ENCODE assay signal across 20 mouse cellular contexts in genomic region chr7:49586530-49587120, GRCm38 (mm10). TPM values are rescaled to one million over a fixed set of nuclear protein-coding genes. Genes with fewer than 3 reads are reported as not detected.
"Had no signal": no experiment of that assay in that cellular context is flagged by ENCODE, and none has a peak within 500 bp of the region (broad histone marks: within the 10 kb centered on the region; RNA-seq: fewer than 3 reads in every experiment).

No protein-coding gene starts in this region.

- H3K27me3 ChIP-seq: limb, embryonic 15.5 days; liver, embryonic 12.5 days; neural tube, embryonic 15.5 days had no signal

- H3K27ac ChIP-seq: layer of hippocampus, adult 2 months; liver, embryonic 12.5 days; midbrain, embryonic 10.5 days; neural tube, embryonic 15.5 days had no signal

- H3K9me3 ChIP-seq: limb, embryonic 15.5 days; liver, embryonic 12.5 days; neural tube, embryonic 15.5 days had no signal

- H3K9ac ChIP-seq: limb, embryonic 15.5 days; liver, embryonic 12.5 days; neural tube, embryonic 15.5 days had no signal

- H3K4me3 ChIP-seq: layer of hippocampus, adult 2 months; limb, embryonic 15.5 days; liver, embryonic 12.5 days; midbrain, embryonic 10.5 days; myocyte; neural tube, embryonic 15.5 days had no signal

- H3K4me2 ChIP-seq: limb, embryonic 15.5 days; liver, embryonic 12.5 days; neural tube, embryonic 15.5 days had no signal

- DNase-seq: kidney, adult 9 months; kidney, postnatal 10 days; kidney, postnatal 4 days; left cerebral cortex, postnatal 4 days; lung, postnatal 4 days; midbrain, embryonic 14.5 days; right cerebral cortex, adult 18-20 months; right cerebral cortex, postnatal 25 days; thymus, adult 18-20 months; thymus, postnatal 14 days had no signal

- H3K4me1 ChIP-seq: liver, embryonic 12.5 days; midbrain, embryonic 10.5 days; neural tube, embryonic 15.5 days had no signal

- ATAC-seq: intestine, postnatal 0 days; liver, embryonic 12.5 days had no signal

RNA-seq across cellular contexts. Expression of gene Dbx1, which starts 50.0 kb away (rescaled TPM):
- polyA plus RNA-seq: intestine, postnatal 0 days; liver, embryonic 12.5 days; liver, embryonic 16.5 days; lung, embryonic 16.5 days; myocyte; stomach, embryonic 14.5 days had no signal
